Mouse (Mus musculus) retina, postnatal 7 days (tissue): ENCODE results near the gene Tecpr1.

Source experiments
- DNase-seq: peaks from one replicate; pipeline ENCODE4 v3.0.0-alpha.2; 2012; ENCODE audit warnings: low read depth, low spot score

The Tecpr1 gene

GRCm38 (mm10) chr5:144251876-144252577, 28.6 kb upstream of the Tecpr1 start:
- DNase-seq, result no peak

- no peak for DNase-seq
Measured at GRCm38 (mm10) chr5:144249871-144250270, 26.5 kb upstream of the Tecpr1 start.

GRCm38 (mm10) chr5:144247906-144248585, 24.6 kb upstream of the Tecpr1 start:
- no peak for DNase-seq

GRCm38 (mm10) chr5:144247307-144247706, 23.9 kb upstream of the Tecpr1 start:
- DNase-seq, result no peak

- no peak for DNase-seq
Measured at GRCm38 (mm10) chr5:144246669-144247068, 23.3 kb upstream of the Tecpr1 start.

GRCm38 (mm10) chr5:144245592-144245991, 22.2 kb upstream of the Tecpr1 start:
- DNase-seq, result no peak

GRCm38 (mm10) chr5:144243901-144244487, 20.6 kb upstream of the Tecpr1 start, which contains the start of gene Bri3:
TSS of gene Bri3 (plus strand) at chr5:144244437.
- DNase-seq, result no peak

- no peak for DNase-seq
Measured at GRCm38 (mm10) chr5:144238969-144239368, 15.6 kb upstream of the Tecpr1 start.

- no peak for DNase-seq
Measured at GRCm38 (mm10) chr5:144234714-144235113, 11.3 kb upstream of the Tecpr1 start.

GRCm38 (mm10) chr5:144234222-144234621, 10.8 kb upstream of the Tecpr1 start:
- DNase-seq, result no peak

- no peak for DNase-seq
Measured at GRCm38 (mm10) chr5:144232531-144232930, 9.1 kb upstream of the Tecpr1 start.

- no peak for DNase-seq
Measured at GRCm38 (mm10) chr5:144231410-144231809, 8.0 kb upstream of the Tecpr1 start.

- no peak for DNase-seq
Measured at GRCm38 (mm10) chr5:144230216-144230615, 6.8 kb upstream of the Tecpr1 start.

GRCm38 (mm10) chr5:144226220-144226619, 2.8 kb upstream of the Tecpr1 start:
- DNase-seq, result no peak

GRCm38 (mm10) chr5:144223899-144224816, 743 bp upstream of the Tecpr1 start:
- DNase-seq, result no peak

GRCm38 (mm10) chr5:144222811-144223502, 458 bp downstream of the Tecpr1 start:
- DNase-seq, result peak; percentile 58

- DNase-seq, result no peak
Measured at GRCm38 (mm10) chr5:144221305-144221704, 2.1 kb downstream of the Tecpr1 start.

GRCm38 (mm10) chr5:144219936-144220335, 3.5 kb downstream of the Tecpr1 start:
- DNase-seq, result no peak

- no peak for DNase-seq
Measured at GRCm38 (mm10) chr5:144219306-144219705, 4.1 kb downstream of the Tecpr1 start.

- no peak for DNase-seq
Measured at GRCm38 (mm10) chr5:144218061-144218460, 5.4 kb downstream of the Tecpr1 start.

- no peak for DNase-seq
Measured at GRCm38 (mm10) chr5:144215992-144216391, 7.4 kb downstream of the Tecpr1 start.
